Mouse (Mus musculus): Measurements from ENCODE around the gene Cdkn2a. TPM values are rescaled to one million over a fixed set of nuclear protein-coding genes. Genes with fewer than 3 reads are reported as not detected.
A peak's percentile ranks its signal among the peaks of the same experiment; 100 is the strongest.

The Cdkn2a gene
- polyA plus RNA-seq, 1 experiment from 2014 or later, result not detected

DNA sequence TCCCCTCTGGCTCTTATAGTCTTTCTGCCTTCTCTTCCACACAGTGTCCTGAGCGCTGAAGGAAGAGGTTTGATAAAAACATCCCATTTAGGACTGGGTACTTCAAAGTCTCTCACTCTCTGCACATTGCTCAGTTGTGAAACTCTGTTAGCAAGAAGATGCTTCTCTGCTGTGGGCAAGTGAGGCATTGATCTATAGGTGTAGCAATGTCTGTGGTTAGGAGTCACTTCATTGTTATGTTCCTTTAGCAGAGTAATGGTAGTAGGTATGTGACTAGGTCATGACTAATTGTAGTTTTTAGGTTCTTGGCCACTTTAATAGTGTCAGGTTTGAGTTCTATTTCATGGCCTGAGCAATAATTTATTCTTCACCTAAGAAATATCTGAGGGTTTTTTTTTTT, 7.7 kb upstream of the Cdkn2a start:
- no peak for ATAC-seq (ENCODE audit: low FRiP score)
- Histone ChIP-seq H3K9ac (ENCODE audit: low read length) (no peak overlapping the region), H3K36me3 (ENCODE audit: control insufficient read depth, insufficient read depth, low read length) (no peaks in the 10 kb centered on the region), H3K4me3 (ENCODE audit: low read depth, low read length) (no peak overlapping the region), H3K9me3 (ENCODE audit: control insufficient read depth, low read length) (no peaks in the 10 kb centered on the region), H3K4me2 (no peak overlapping the region), H3K4me1 (ENCODE audit: control insufficient read depth, insufficient read depth, low read length) (peaks cover 2% of the 10 kb centered on the region; the same call in 1 of the 2 replicates), H3K27me3 (ENCODE audit: control insufficient read depth, insufficient read depth, low read length) (peaks cover 89% of the 10 kb centered on the region), H3K27ac (ENCODE audit: low read depth, low read length) (no peak overlapping the region)
- no peak for DNase-seq (ENCODE audit: low spot score, missing footprints)
- 3% methylated on average over 1 of the region's 1 CpGs for WGBS

DNA sequence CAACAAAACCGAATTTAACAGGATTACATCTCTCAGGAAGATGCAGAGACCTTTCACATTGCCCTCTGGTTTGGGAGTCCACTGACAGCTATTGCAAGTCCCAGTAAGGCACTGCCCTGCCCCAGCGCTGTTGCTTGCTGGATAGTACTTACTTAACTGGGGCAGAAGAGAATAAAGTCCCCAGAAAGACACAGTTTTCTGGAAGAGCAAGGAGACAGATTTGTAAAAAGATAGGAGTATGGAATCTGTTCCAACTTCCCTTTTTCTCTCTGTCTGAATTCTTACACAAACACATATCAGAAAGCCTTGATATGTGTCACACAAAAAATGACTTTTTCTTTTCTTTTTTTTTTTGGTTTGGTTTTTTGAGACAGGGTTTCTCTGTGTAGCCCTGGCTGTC, 5.3 kb upstream of the Cdkn2a start:
- 1% methylated on average over 2 of the region's 2 CpGs for WGBS
- Histone ChIP-seq H3K36me3 (ENCODE audit: control insufficient read depth, insufficient read depth, low read length) (no peaks in the 10 kb centered on the region), H3K27me3 (ENCODE audit: control insufficient read depth, insufficient read depth, low read length) (peaks cover 89% of the 10 kb centered on the region), H3K9me3 (ENCODE audit: control insufficient read depth, low read length) (no peaks in the 10 kb centered on the region), H3K4me1 (ENCODE audit: control insufficient read depth, insufficient read depth, low read length) (peaks cover 9% of the 10 kb centered on the region), H3K4me2 (no peak overlapping the region), H3K27ac (ENCODE audit: low read depth, low read length) (no peak overlapping the region), H3K9ac (ENCODE audit: low read length) (no peak overlapping the region), H3K4me3 (ENCODE audit: low read depth, low read length) (no peak overlapping the region)
- DNase-seq (ENCODE audit: low spot score, missing footprints) (peak; percentile 87), ATAC-seq (ENCODE audit: low FRiP score) (no peak)

DNA sequence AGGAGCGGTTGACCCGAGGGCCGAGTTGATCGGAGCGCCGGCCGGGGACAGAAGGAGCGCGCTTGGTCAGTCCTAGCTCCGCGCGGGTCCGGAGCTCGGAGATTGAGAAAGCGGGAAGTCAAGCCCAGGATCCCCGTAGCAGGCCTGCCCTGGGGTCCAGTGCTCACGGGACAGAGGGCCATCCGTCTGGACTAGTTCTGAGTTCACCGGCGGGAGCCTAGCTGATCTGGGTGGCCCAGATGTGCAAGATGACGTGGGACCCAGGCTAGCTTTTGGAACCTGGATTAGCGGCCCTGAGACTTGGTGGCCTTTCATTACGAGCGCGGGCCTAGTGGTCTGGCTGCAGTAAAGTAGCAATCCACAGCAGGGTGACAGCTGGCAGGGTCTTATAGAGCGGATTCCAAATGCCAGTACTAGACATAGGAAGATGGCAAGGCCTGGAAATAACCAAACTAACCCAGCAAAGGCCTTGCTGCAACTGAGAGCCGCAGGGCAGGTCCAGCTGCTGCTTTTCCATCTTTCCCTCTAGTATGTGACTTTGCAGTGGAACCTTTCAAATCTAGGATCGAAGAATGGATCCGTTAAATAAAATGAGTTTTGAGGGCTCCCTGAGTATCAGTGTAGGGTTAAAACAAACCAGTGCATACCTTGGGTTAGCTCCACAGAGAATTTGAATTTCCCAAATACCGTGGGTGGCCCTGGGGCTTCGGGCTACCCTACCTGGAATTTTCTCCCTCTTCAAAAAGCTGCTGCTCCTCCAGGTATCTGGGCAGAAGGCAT, 1.2 kb upstream of the Cdkn2a start:
- Histone ChIP-seq H3K9ac (ENCODE audit: low read length) (peak overlapping the region; percentile 43; the same call in 1 of the 2 replicates), H3K36me3 (ENCODE audit: control insufficient read depth, insufficient read depth, low read length) (no peaks in the 10 kb centered on the region)

DNA sequence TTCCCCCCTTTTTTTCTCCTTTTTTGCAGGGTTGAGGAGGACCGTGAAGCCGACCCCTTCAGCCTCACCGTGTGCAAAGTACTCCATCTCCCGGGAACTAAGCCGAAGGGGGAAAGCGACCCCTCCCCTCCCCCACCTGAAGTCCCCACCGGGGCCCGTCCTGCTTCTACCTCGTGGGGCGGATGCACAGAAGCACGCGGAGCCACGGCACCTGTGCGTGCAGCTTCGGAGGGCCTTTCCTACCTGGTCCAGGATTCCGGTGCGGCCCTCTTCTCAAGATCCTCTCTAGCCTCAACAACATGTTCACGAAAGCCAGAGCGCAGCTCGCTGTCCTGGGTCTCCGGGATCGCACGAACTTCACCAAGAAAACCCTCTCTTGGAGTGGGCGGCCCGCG, 365 bp downstream of the Cdkn2a start:
- peak; percentile 94 for DNase-seq (ENCODE audit: low spot score, missing footprints)
- H3K4me1 ChIP-seq (ENCODE audit: control insufficient read depth, insufficient read depth, low read length), result peaks cover 10% of the 10 kb centered on the region
- no peaks in the 10 kb centered on the region for H3K36me3 ChIP-seq (ENCODE audit: control insufficient read depth, insufficient read depth, low read length)
- peaks cover 88% of the 10 kb centered on the region for H3K27me3 ChIP-seq (ENCODE audit: control insufficient read depth, insufficient read depth, low read length)
- no peak overlapping the region for H3K9ac ChIP-seq (ENCODE audit: low read length)
- peak; percentile 25 for ATAC-seq (ENCODE audit: low FRiP score)
- H3K4me2 ChIP-seq, result peak overlapping the region; percentile 93
- WGBS, result under 1% methylated on average over 26 of the region's 26 CpGs
- H3K27ac ChIP-seq (ENCODE audit: low read depth, low read length), result no peak overlapping the region
- peak overlapping the region; percentile 51 for H3K4me3 ChIP-seq (ENCODE audit: low read depth, low read length)
- no peaks in the 10 kb centered on the region for H3K9me3 ChIP-seq (ENCODE audit: control insufficient read depth, low read length)

More for the DNA sequence above, 1.2 kb upstream of the Cdkn2a start:
- H3K9me3 ChIP-seq (ENCODE audit: control insufficient read depth, low read length), result no peaks in the 10 kb centered on the region
- peaks cover 89% of the 10 kb centered on the region for H3K27me3 ChIP-seq (ENCODE audit: control insufficient read depth, insufficient read depth, low read length)
- peak overlapping the region; percentile 93 for H3K4me2 ChIP-seq
- DNase-seq (ENCODE audit: low spot score, missing footprints) (peak; percentile 96), ATAC-seq (ENCODE audit: low FRiP score) (peak; percentile 60)
- H3K4me3 ChIP-seq (ENCODE audit: low read depth, low read length), result peak overlapping the region; percentile 51
- no peak overlapping the region for H3K27ac ChIP-seq (ENCODE audit: low read depth, low read length)
- WGBS, result 2% methylated on average over 31 of the region's 31 CpGs
- peaks cover 10% of the 10 kb centered on the region for H3K4me1 ChIP-seq (ENCODE audit: control insufficient read depth, insufficient read depth, low read length)

DNA sequence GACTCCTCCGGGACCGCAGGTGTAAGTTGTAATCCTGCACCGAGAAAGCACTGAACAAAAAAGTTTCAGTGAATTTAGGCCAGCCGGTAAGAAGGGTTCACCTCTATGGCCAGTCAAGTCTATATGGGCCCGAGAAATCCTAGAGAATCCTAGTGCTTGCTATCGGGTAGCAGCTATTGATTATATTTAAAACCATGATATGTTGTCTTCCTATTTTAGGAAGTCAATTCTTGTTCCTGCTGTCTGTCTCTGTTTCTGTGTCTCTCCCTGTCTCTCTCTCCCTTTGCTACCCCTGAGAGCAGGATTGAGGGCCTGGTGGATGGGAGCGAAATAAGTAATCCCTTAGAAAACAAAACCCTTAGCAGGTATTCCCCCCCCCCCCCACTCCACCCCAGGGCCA, 937 bp downstream of the Cdkn2a start:
- ATAC-seq (ENCODE audit: low FRiP score), result no peak
- H3K4me1 ChIP-seq (ENCODE audit: control insufficient read depth, insufficient read depth, low read length), result peaks cover 10% of the 10 kb centered on the region

DNA sequence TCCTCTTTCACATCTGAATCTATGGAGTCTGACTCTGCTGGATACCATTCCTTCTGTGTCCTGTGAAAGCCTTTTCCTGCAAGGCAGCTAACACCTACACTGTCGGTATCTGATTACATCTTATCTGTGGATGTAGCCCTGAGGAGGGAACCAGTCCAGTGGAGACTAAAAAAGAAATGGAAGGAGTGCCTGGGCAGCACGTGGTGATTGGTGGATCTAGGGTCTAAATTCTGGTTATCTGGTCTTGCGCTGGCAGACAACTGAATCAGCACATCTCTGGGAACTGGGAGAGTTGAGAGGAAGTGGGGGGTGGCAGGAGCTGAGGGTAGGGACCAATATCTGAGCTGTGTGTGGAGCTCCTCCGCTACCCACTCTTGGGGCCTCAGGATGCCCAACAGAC, 5.4 kb downstream of the Cdkn2a start:
- DNase-seq (ENCODE audit: low spot score, missing footprints), result peak; percentile 89
- WGBS, result 4% methylated on average over 4 of the region's 4 CpGs

More for the DNA sequence above, 937 bp downstream of the Cdkn2a start:
- no peak overlapping the region for H3K27ac ChIP-seq (ENCODE audit: low read depth, low read length)
- H3K4me2 ChIP-seq, result no peak overlapping the region
- H3K4me3 ChIP-seq (ENCODE audit: low read depth, low read length), result no peak overlapping the region
- DNase-seq (ENCODE audit: low spot score, missing footprints), result peak; percentile 90
- no peaks in the 10 kb centered on the region for H3K9me3 ChIP-seq (ENCODE audit: control insufficient read depth, low read length)
- no peak overlapping the region for H3K9ac ChIP-seq (ENCODE audit: low read length)
- peaks cover 92% of the 10 kb centered on the region for H3K27me3 ChIP-seq (ENCODE audit: control insufficient read depth, insufficient read depth, low read length)
- no peaks in the 10 kb centered on the region for H3K36me3 ChIP-seq (ENCODE audit: control insufficient read depth, insufficient read depth, low read length)
- 3% methylated on average over 7 of the region's 7 CpGs for WGBS

DNA sequence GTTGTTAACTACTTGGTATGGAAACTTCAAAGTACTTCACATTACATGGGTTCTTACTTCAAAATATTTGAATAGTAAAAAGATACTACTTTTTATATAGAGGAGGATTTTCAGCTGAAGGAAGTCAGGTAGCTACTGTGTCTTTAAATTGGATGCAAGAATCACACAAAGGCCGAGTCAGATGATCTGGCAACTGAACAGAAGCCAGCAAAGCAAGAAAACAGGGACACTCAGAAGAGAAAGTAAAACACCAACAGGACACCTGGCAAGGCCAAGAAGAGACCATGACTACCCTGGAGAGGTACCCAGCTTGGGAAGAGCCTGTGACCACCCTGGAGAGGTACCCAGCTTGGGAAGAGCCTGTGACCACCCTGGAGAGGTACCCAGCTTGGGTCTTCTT, 7.9 kb downstream of the Cdkn2a start:
- H3K9me3 ChIP-seq (ENCODE audit: control insufficient read depth, low read length), result no peaks in the 10 kb centered on the region
- H3K36me3 ChIP-seq (ENCODE audit: control insufficient read depth, insufficient read depth, low read length), result no peaks in the 10 kb centered on the region
- DNase-seq (ENCODE audit: low spot score, missing footprints) (no peak), ATAC-seq (ENCODE audit: low FRiP score) (no peak)
- no peak overlapping the region for H3K4me2 ChIP-seq
- no peak overlapping the region for H3K27ac ChIP-seq (ENCODE audit: low read depth, low read length)
- H3K9ac ChIP-seq (ENCODE audit: low read length), result no peak overlapping the region
- H3K4me3 ChIP-seq (ENCODE audit: low read depth, low read length), result no peak overlapping the region
- peaks cover 85% of the 10 kb centered on the region for H3K27me3 ChIP-seq (ENCODE audit: control insufficient read depth, insufficient read depth, low read length)
- WGBS, result 0% methylated on average over 1 of the region's 1 CpGs
- H3K4me1 ChIP-seq (ENCODE audit: control insufficient read depth, insufficient read depth, low read length), result peaks cover 5% of the 10 kb centered on the region

More for the DNA sequence above, 5.4 kb downstream of the Cdkn2a start:
- H3K4me2 ChIP-seq, result no peak overlapping the region
- H3K36me3 ChIP-seq (ENCODE audit: control insufficient read depth, insufficient read depth, low read length), result no peaks in the 10 kb centered on the region
- ATAC-seq (ENCODE audit: low FRiP score), result no peak
- no peak overlapping the region for H3K4me3 ChIP-seq (ENCODE audit: low read depth, low read length)
- H3K4me1 ChIP-seq (ENCODE audit: control insufficient read depth, insufficient read depth, low read length), result no peaks in the 10 kb centered on the region
- peaks cover 83% of the 10 kb centered on the region for H3K27me3 ChIP-seq (ENCODE audit: control insufficient read depth, insufficient read depth, low read length)
- H3K27ac ChIP-seq (ENCODE audit: low read depth, low read length), result no peak overlapping the region
- H3K9me3 ChIP-seq (ENCODE audit: control insufficient read depth, low read length), result no peaks in the 10 kb centered on the region
- no peak overlapping the region for H3K9ac ChIP-seq (ENCODE audit: low read length)

DNA sequence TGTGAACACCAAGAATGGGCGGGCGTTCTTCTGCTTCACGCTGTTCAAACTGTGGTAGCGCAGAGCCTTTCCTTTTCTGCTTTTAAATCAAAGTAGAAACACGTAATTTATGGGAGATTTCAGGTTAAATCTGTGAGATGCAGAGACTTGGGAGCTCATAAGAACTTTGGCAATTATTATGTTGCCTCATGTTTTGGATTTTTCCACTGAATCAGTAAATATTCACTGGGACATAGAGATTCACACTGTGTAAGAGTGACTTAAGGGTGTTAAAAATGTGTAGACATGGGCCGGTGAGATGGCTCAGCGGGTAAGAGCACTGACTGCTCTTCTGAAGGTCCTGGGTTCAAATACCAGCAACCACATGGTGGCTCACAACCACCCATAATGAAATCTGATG, 8.8 kb downstream of the Cdkn2a start:
- Histone ChIP-seq H3K36me3 (ENCODE audit: control insufficient read depth, insufficient read depth, low read length) (no peaks in the 10 kb centered on the region), H3K9me3 (ENCODE audit: control insufficient read depth, low read length) (no peaks in the 10 kb centered on the region), H3K4me2 (no peak overlapping the region), H3K4me1 (ENCODE audit: control insufficient read depth, insufficient read depth, low read length) (peaks cover 5% of the 10 kb centered on the region), H3K27me3 (ENCODE audit: control insufficient read depth, insufficient read depth, low read length) (peaks cover 85% of the 10 kb centered on the region), H3K4me3 (ENCODE audit: low read depth, low read length) (no peak overlapping the region), H3K9ac (ENCODE audit: low read length) (no peak overlapping the region), H3K27ac (ENCODE audit: low read depth, low read length) (no peak overlapping the region)
- WGBS, result 29% methylated on average over 7 of the region's 7 CpGs
- DNase-seq (ENCODE audit: low spot score, missing footprints), result no peak
- no peak for ATAC-seq (ENCODE audit: low FRiP score)

DNA sequence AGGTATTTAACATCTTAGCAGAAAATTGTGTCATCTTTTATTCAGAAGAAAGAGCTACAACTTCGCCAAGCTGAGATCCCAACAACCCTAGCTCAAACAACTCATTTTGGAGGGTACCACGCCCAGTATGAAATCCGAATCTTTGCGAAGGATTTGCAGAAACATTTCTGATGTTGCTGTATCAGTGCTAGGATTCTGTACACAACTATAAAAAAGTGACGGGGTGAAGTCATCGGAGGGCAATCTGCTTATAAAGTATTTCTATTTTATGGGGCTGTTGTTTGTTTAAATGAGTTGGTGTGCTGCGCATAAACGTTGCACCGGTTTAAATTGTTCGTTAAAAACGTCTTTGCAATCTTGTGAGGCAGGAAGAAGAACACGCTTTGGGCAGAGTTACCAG, 11.8 kb downstream of the Cdkn2a start:
- Histone ChIP-seq H3K4me2 (no peak overlapping the region), H3K9me3 (ENCODE audit: control insufficient read depth, low read length) (no peaks in the 10 kb centered on the region), H3K27ac (ENCODE audit: low read depth, low read length) (no peak overlapping the region), H3K27me3 (ENCODE audit: control insufficient read depth, insufficient read depth, low read length) (peaks cover 81% of the 10 kb centered on the region), H3K4me1 (ENCODE audit: control insufficient read depth, insufficient read depth, low read length) (peaks cover 5% of the 10 kb centered on the region), H3K36me3 (ENCODE audit: control insufficient read depth, insufficient read depth, low read length) (no peaks in the 10 kb centered on the region), H3K9ac (ENCODE audit: low read length) (no peak overlapping the region), H3K4me3 (ENCODE audit: low read depth, low read length) (no peak overlapping the region)
- ATAC-seq (ENCODE audit: low FRiP score) (no peak), DNase-seq (ENCODE audit: low spot score, missing footprints) (peak; percentile 93)
- WGBS, result under 1% methylated on average over 12 of the region's 12 CpGs

All from midbrain, embryonic 11.5 days (tissue).